Mouse (Mus musculus) gastrocnemius, adult 18-20 months (tissue): ENCODE measurements at regions not wholly inside any gene's neighbourhood (a gene's known extent, or its start where the extent isn't known, plus 50 kb on each side); places are given as distances from the start of the nearest gene placed in this dataset.

Experiments used
- DNase-seq: peaks from one replicate; pipeline ENCODE4 v3.0.0; 2021; ENCODE audit warnings: low spot score

- DNase-seq: no peak
Measured at GRCm38 (mm10) chr5:95864252-95864651, 88.5 kb downstream of the E330014E10Rik start.

- no peak for DNase-seq
Measured at GRCm38 (mm10) chr5:95864725-95865492, 89.1 kb downstream of the E330014E10Rik start.

- no peak for DNase-seq
Measured at GRCm38 (mm10) chr5:95865516-95865915, 89.7 kb downstream of the E330014E10Rik start.

- no peak for DNase-seq
Measured at GRCm38 (mm10) chr5:95866848-95867495, 89.8 kb upstream of the Cxcl13 start.

GRCm38 (mm10) chr5:95870336-95870845 lies 86.4 kb upstream of the Cxcl13 start:
- no peak for DNase-seq

- DNase-seq: no peak
Measured at GRCm38 (mm10) chr5:95874969-95875368, 81.8 kb upstream of the Cxcl13 start.

GRCm38 (mm10) chr5:95880914-95881313 lies 75.8 kb upstream of the Cxcl13 start:
- peak; percentile 87 for DNase-seq
